Mouse (Mus musculus) cerebellum, adult (tissue): Measurements from ENCODE around the gene Anp32e.
"Not testable (repeated sequence)": the region's sequence is repeated elsewhere in the genome, so short reads cannot be mapped to it uniquely, and the experiment has no call there.

Experiments
- ATAC-seq: cut with Nextera tagmentation; 2 replicates; pipeline ENCODE4 v1.9.2; 2017; ENCODE audit warnings: mild to moderate bottlenecking, moderate library complexity, mixed read lengths; ENCODE audit not compliant: insufficient number of reproducible peaks, low FRiP score, low TSS enrichment

Gene Anp32e

DNA sequence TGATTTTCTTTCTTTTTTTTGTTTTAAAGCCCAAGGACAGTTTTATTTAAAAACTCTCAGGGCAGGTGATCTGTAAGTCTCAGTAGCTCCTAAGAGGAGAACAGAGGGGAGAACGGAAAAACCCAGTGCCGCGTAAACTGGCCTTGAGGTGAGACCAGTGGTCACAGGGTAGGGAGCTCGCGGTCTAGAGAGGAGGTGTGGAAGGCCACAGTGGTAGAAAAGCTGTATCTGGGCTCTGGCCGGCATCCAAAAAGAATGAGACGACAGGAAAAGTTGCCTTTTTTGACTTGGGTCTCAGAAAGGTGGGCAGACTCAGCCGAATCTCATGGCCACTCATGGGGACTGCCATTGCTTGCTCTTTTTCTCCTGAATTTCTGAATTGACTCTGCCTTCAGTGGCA lies 9.2 kb downstream of the Anp32e start:
- no peak for ATAC-seq

DNA sequence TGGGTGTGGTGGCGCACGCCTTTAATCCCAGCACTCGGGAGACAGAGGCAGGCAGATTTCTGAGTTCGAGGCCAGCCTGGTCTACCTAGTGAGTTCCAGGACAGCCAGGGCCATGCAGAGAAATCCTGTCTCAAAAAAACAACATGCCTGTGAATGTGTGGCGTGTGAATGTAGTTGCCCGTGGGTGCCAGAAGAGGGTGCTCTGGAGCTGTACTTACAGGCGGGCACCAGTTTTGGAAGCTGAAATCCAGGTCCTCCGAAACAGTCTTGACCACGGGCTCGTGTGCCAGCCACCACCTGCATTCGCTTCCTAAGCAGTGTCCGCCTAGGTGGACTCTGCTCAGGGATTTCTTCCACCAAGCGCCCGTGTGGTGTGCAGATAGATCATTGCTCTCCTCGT lies 9.8 kb downstream of the Anp32e start:
- no peak for ATAC-seq

DNA sequence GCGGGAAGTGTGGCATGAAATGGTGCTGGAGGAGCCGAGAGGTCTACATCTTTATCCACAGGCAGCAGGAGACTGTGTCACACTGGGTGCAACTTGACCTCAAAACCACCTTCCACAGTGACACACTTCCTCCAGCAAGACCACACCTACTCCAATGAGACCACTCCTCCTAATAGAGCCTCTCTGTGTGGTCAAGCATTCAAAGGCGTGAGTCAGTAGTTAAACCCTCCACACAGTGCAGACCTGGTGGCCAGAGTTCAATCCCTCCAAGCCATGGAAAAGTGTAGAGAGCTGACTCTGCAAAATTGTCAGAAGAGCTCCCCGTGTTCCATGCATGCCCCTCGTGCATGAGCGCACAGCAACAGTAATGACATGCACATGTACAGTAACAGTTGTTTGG lies 13.7 kb downstream of the Anp32e start:
- ATAC-seq = no peak

DNA sequence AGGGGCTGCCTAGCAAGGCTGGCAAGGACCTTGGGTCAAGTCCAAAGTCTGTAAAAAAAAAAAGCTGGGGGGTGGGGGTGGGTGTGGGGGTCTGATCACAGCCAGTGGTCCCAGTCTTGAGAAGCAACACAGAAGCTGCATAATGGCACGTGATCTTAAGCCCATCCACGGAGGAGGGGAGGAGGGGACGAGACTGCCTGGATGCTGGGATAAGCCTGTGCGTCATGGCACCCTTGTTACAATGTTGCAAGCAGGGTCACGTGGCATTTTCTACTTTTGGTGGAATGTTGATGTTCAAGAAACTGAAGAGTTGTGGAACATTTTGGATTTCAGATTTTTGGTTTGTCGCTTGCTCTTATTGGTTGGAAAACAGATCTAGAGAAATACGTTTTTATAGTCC lies 14.2 kb downstream of the Anp32e start:
- no peak for ATAC-seq

DNA sequence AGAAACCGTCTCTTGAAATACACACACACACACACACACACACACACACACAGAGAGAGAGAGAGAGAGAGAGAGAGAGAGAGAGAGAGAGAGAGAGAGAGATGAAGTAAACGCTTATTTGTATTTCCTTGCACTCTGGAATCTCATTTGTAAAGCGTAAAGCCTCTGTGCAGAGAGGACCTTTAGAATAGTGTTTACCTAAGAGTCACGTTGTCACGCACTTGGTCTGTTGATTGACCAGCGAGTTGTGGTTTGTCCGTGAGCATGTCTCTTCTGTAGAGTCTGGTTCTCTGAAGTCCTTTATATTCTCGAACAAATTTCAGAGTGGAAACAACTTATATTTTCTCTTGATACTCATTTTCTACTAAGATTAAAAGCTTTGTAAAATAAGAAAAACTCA lies 15.7 kb downstream of the Anp32e start:
- no peak for ATAC-seq

DNA sequence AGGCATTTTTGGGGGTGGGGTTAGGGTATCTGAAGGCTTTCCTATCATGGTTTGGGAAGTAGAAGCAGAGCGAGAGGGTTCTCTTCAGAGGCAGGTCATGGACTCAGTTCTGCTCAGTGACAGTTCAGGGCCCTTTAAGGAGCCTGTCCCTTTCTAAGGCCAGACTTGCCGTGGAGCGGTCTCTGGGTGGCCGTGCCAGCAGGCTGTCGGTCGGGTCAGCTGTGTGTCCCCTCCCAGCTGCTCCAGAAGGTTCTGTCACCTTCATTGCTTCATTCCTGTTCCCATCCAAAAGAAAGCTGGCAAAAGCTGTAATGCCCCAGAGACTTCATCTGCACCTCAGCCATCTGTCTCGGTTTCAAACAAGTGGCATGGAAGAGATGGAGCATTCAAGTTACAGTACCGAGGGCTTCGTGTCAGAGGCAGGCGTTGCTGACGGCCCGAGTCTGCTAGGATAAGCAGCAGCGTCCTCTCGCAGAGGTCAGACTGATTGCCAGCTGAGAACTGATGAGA lies 16.7 kb downstream of the Anp32e start:
- no peak for ATAC-seq

DNA sequence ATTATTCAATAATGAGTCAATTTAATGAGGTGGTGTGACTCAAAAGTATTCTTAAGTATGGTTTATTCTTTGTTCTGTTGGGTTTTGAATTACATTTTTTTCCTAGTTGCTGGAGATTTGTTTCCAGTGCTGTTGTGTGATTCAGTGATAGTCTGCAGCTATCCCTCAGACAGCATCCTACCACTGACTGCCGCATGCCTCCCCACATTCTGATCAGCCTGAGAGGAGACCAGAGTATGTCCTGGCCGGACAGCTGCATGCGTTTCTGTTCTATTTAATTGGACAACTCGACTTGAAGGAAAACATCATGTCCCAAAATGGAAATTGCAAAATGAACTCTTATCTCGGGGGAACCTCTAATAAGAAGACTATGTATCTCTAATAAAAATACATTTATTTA lies 19.3 kb downstream of the Anp32e start:
- ATAC-seq = no peak

DNA sequence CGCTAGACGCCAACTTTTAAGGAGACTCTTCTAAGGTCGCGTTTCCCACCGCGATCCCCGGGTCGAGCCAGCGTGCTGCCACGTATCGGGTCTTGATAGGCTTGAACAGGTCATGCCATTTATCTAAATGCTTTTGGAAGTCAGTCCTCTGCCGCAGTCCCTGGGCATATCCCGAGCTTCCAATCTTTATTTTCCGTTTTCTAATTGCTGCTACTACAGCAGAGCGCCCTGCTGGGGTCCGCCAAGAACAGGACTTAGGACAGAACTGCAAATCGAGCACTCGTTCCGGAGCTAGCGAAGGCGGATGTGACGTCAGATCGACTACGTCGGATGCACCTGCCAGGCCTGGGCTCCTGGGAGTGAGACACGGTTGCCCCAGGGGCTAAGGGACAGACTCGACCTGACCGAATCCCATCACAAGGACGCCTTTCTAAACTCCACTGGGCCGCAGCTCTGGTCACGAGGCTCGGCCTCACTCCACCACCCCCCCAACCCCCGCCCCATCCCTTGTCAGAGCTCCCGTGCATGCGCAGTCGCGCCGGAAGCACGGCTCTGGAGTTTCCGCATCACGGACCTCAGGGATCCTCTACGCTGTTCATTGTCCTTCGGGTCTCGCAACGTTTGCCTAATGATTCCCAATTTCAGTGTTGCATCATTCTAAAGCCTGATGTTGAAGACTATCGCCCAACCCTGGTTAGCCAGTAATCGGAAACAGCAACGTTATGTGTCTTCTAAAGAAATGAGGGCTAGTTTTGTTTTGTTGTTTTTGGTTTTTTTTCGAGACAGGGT lies 21.9 kb downstream of the Anp32e start:
- ATAC-seq = peak; percentile 96

DNA sequence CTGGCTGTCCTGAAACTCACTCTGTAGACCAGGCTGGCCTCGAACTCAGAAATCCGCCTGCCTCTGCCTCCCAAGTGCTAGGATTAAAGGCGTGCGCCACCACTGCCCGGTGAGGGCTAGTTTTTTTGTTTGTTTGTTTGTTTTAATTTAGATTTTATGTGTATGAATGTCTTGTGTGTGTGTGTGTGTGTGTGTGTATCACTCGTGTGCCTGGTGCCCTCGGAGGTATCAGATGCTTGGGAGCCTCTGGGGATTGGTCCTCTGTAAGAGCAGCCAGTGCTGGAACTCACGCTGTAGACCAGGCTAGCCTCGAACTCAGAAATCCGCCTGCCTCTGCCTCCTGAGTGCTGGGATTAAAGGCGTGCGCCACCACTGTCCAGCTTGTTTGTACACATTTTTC lies 22.5 kb downstream of the Anp32e start:
- ATAC-seq = not testable (repeated sequence)

DNA sequence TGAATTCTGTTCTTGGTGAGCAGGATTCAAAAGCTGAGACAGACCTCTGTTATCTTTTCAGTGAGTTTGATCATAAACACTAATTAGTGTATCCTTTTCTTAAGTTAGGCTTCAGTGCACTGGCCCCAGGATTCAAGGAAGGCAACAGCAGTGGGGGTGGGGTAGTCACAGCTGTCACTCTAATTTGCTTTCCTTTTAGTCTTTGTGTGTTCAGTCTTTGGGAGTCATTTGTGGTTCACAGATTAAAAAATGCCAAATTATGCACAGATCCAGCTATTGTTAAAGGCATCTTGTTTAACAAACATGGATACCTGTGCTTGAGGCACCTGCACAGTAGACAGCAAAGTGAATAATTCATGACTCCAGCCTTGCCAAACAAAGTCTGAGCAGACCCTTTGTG lies 24.0 kb downstream of the Anp32e start:
- ATAC-seq = no peak

DNA sequence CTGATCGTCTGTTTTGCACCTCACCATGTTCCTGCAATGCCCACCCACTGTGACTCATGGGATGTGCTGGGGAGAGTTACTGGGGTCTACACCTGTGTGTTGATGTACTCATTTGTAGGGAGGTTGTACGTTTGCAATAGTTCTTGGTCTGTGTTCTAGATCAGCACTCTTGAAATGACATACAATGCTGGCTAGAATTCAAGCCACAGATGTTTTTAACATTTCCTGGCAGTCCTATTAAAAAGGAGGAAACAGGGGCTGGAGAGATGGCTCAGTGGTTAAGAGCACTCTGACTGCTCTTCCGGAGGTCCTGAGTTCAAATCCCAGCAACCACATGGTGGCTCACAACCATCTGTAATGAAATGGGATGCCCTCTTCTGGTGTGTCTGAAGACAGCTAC lies 24.5 kb downstream of the Anp32e start:
- ATAC-seq = no peak

DNA sequence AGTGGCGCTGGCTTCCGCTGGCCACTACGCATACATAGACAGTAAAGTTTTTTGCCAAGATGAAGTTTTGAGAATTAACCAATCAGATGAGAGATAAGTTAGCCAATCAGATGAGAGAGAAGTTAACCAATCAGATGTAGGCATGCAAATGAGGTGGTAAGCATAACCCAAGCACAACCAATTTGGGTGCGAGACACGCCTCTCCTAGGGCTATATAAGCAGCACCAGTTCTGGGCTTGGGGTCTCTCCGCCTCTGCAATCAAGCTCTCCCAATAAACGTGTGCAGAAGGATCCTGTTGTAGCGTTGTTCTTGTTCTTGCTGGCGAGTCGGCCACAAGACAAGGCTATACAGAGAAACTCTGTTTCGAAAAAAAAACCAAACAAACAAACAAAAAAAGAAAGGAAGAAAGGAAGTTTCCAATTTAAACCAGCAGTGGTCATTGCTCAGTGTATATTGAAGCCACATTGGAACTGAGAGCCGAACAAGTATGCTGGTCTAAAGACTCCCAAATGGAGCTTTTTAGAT lies 25.7 kb downstream of the Anp32e start:
- not testable (repeated sequence) for ATAC-seq

DNA sequence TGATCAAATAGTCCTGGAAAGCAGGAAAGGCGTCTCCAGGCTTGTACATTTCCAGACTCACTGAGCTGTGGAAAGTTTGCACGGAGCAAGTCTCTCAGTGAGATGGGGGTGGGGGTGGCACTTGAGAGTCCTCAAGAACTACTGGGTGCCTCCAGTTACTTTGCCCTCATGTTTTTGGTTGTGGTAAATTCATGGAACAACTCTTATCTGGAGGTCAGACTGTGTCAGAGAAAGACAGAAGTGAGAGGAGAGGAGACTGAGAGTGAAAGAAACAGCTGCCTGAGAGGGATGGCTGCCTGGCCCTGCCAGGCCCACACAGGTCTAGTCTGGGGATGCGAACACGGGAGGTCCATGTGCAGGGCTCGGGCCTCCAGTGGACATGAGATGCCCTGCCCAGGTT lies 26.3 kb downstream of the Anp32e start:
- no peak for ATAC-seq

DNA sequence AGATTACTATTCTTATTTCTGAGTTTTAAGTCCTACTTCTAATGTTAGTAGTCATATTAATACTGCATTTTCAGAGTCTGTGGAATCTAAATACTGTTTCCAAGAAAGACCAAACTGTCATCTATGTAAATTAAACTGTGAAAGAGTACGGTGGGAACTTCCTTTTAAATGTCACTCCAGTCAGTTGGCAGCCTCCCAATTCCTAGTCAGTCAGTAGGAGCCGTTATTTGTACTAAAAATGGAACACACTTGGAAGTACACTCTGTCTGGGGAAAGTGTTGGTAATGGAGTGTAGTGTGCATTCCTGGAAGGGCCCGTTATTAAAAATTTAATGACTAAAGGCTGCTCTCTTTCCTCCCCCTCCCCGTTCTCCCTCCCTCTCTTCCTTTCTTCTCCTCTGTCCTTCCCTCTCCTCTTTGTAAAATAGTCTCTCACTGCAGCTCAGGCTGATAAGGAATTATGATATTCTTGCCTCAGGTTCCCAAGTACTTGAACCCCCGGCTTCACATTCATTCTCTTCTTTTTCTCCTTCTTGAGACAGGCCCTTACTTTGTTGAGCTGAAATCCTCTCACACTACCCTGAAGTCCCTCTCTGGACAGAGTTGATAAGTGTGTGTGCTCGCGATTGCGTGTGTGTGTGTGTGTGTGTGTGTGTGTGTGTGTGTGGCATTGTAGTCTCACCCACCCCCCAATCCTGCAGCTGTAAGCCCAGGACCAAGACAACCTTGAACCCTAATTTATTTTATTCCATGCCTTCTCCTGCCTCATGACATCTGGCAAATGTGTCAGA lies 28.5 kb downstream of the Anp32e start:
- no peak for ATAC-seq

DNA sequence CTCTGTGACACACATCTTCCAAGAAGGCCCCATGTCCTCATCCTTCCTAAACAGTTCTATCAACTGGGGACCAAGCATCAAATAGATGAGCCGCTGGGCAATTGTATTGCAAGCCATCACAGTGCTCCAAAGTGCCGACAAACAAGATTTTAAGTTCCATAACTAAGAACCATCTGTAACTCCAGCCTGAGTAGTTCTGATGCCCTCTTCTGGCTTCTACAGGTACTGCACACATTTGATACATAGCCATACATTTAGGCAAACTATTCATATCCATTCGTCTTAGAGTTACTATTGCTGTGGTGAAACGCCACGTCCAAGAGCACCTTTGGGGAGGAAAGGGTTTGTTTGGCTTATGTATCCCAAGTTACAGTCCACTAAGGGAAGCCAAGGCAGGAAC lies 30.0 kb downstream of the Anp32e start:
- no peak for ATAC-seq

DNA sequence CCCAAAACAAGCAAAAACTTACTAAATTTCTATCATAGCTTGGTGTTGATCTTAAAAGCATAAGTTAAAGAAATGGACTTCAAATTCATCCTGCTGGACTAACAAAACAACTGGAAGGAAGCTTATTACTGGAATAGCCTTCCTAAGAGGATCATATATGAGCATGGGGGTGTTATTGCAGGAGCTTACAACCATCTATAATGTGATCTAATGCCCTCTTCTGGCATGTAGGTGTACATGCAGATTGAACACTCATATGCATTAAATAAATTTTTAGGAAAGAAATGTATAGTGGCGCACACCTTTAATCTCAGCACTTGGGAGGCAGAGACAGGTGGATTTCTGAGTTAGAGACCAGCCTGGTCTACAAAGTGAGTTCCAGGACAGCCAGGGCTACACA lies 30.8 kb downstream of the Anp32e start:
- no peak for ATAC-seq

DNA sequence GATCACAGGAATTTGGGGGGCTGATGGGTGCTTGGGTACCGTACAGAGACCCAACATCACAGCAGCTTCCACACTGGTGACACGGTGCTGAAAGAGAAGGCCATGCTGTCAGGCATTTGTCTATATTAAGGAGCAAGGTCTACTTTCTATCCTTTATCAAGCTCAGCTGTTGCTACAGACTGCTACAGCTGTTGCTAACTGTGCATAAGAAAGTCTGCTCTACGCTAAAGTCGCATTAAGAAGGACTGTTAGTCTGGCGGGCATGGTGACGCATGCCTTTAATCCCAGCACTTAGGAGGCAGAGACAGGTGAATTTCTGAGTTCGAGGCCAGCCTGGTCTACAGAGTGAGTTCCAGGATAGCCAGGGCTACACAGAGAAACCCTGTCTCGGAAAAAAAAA lies 33.1 kb downstream of the Anp32e start:
- ATAC-seq = not testable (repeated sequence)

DNA sequence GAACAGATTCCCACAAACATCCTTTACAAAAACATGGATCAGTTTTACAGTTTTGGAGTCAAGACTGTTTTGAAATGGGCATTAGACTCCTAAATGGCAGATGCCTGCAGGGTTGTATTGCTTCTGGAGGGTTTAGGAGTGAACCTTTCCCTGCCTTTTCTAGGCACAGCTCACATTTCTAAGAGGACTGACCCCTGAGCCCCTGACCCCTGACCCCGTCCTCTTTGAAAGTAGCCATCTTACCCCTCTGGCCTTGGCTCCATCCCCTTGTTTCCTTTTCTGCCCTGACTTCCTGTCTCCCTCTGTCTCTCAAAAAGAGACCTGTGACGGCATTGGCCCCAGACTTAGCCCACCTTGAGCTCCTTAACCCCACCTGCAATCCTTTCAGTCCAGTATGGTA lies 34.2 kb downstream of the Anp32e start:
- ATAC-seq = no peak

DNA sequence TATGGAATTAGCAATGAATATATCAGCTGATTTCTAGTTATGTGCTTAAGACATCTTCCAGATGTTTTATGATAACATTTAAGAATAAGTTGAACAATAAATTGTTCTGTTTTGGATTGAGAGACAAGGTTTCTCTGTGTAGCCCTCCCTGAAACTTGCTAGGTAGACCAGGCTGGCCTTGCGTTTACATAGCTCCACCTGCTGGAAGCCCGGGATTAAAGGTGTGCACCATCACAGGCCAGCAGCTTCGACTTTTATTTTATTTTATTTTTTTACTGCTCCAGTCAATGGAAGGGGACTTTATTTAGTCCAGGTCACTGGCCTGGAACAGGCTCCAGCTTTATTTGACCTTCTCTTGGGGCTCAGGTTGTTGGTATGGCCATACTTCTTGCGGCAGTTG lies 34.6 kb downstream of the Anp32e start:
- ATAC-seq = no peak

DNA sequence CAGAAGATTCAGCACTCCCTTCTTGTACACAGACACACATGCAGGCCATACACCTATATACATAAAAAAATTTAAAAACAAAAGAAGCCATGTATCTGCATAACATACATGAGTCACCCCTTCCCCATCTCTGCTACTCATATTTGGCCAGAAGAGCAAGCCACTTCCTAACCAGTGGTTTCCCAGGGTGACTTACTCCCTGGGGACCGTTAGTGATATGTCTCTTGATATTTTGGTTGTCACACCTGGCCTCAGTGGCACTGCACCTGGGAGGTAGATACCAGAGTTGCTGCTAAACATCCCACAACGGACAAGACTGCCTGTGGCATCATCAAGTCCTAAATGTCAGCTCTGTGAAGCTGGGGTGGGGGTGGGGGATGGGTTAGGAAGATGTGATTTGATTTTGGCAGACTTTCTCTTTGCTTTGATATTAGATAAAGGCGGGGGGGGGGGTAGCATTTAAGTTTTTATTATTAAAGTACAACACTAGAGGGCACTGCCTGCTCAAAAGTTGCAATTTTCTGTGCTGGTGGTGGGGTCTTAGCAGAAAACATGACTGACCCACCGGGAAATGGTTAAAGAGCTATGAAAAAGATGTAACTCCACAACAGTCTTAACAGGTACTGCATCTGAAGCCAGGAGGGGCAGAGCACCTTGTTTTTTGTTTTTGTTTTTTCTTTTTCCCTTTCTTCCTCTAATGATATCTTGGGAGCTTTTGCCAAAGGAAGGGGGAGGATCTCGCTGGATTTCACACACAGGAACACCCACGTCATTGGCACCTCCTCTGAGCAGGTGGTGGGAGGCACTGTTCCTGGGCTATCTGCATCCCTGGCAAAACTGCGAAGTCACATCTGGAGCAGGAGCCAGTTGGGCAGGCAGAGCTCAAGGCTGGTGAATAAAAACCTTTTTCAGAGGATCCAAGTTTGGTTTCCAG lies 36.7 kb downstream of the Anp32e start:
- no peak for ATAC-seq
